Mouse (Mus musculus): ENCODE measurements around the gene Rnd3.

- TF ChIP-seq POLR2A (IDR thresholded peaks at IDR 0.05; ENCODE audit: extremely low read depth, insufficient read depth, low read length) (no peak), CTCF (IDR thresholded peaks at IDR 0.05; ENCODE audit: low read depth, low read length) (no peak)
Measured at GRCm38 (mm10) chr2:51161110-51161509, 12.2 kb upstream of the Rnd3 start.
